Mouse (Mus musculus): ENCODE data around the gene Popdc2. TPM values are rescaled to one million over a fixed set of nuclear protein-coding genes. Genes with fewer than 3 reads are reported as not detected.

The Popdc2 gene
- polyA plus RNA-seq, 1 experiment from 2014 or later, result 0.71 TPM

DNA sequence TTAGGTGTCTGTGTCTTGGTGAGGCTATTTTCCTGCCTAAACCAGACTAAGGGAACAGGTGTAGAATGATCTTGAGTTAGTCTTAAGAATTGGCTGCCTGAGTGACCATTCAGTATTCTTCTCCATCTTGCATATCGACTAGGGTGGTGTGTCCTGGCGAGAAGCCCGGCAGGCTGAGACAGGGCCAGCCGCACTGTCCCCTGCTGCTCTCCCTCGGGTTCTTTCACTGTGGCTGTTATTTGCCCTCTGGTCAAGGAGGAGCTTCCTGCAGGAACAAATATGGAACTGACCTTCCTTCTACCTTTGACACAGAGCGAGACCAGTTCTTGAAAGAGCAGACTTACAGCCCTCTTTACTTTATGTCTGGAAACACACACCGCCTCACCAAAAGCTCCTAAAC lies 10.0 kb upstream of the Popdc2 start:
- Histone ChIP-seq H3K4me3 (ENCODE audit: low read depth, low read length) (no peak overlapping the region), H3K9ac (replicated peaks; ENCODE audit: low read depth, low read length) (no peak overlapping the region), H3K27ac (ENCODE audit: low read depth, low read length) (no peak overlapping the region), H3K27me3 (ENCODE audit: control insufficient read depth, insufficient read depth, low read length) (no peaks in the 10 kb centered on the region), H3K36me3 (ENCODE audit: control insufficient read depth, insufficient read depth, low read length) (peaks cover 20% of the 10 kb centered on the region), H3K9me3 (ENCODE audit: control insufficient read depth, low read length) (no peaks in the 10 kb centered on the region), H3K4me1 (ENCODE audit: control insufficient read depth, insufficient read depth, low read length) (peaks cover 6% of the 10 kb centered on the region; the same call in 1 of the 2 replicates), H3K4me2 (ENCODE audit: low read depth, low read length) (no peak overlapping the region)
- ATAC-seq (ENCODE audit: low read depth), result no peak
- WGBS, result 85% methylated on average over 7 of the region's 7 CpGs

DNA sequence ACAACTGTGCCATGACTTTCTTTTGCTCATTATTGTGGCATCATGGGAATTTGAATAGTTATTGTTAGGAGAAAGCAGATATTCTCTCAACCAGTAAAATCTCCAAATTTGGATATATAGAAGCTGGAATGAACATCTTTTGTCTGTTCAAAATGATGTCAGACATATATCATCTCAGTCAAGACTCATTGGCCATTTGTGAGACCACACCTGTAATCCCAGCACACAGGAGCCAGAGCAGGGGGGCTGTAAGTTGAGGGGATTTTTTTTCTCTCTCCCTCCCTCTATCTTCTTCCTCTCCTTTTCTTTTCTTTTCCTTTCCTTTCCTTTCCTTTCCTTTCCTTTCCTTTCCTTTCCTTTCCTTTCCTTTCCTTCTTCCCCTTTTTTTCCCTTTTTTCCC lies 9.2 kb upstream of the Popdc2 start:
- H3K27me3 ChIP-seq (ENCODE audit: control insufficient read depth, insufficient read depth, low read length), result no peaks in the 10 kb centered on the region
- H3K4me2 ChIP-seq (ENCODE audit: low read depth, low read length), result no peak overlapping the region
- no peak overlapping the region for H3K9ac ChIP-seq (replicated peaks; ENCODE audit: low read depth, low read length)
- no peaks in the 10 kb centered on the region for H3K9me3 ChIP-seq (ENCODE audit: control insufficient read depth, low read length)
- H3K27ac ChIP-seq (ENCODE audit: low read depth, low read length), result no peak overlapping the region
- no peak for ATAC-seq (ENCODE audit: low read depth)
- no peak overlapping the region for H3K4me3 ChIP-seq (ENCODE audit: low read depth, low read length)
- peaks cover 1% of the 10 kb centered on the region; the same call in 1 of the 2 replicates for H3K4me1 ChIP-seq (ENCODE audit: control insufficient read depth, insufficient read depth, low read length)
- peaks cover 20% of the 10 kb centered on the region for H3K36me3 ChIP-seq (ENCODE audit: control insufficient read depth, insufficient read depth, low read length)

DNA sequence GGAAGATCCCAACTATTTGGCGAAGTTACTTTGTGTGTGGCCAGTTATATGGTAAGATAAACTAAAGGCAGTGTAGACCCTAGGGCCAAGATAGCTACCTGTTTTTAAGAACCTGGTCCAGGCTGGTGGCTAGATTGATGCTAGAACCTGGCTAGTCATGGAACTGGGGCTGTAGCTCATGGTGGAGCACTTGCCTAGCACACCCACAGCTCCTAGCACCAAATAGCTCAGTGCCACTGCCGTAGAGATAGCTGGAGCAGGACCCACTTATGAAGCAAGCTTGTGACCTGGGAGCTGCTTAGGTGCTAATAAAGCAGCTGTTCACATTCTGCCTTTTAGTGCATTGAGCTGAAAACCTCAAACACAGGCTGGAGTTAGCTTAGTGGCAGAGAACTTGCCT lies 8.4 kb upstream of the Popdc2 start:
- WGBS, result 100% methylated on average over 2 of the region's 2 CpGs
- Histone ChIP-seq H3K9ac (replicated peaks; ENCODE audit: low read depth, low read length) (no peak overlapping the region), H3K27me3 (ENCODE audit: control insufficient read depth, insufficient read depth, low read length) (no peaks in the 10 kb centered on the region), H3K36me3 (ENCODE audit: control insufficient read depth, insufficient read depth, low read length) (peaks cover 20% of the 10 kb centered on the region), H3K27ac (ENCODE audit: low read depth, low read length) (no peak overlapping the region), H3K9me3 (ENCODE audit: control insufficient read depth, low read length) (no peaks in the 10 kb centered on the region), H3K4me3 (ENCODE audit: low read depth, low read length) (no peak overlapping the region), H3K4me1 (ENCODE audit: control insufficient read depth, insufficient read depth, low read length) (no peaks in the 10 kb centered on the region), H3K4me2 (ENCODE audit: low read depth, low read length) (no peak overlapping the region)
- ATAC-seq (ENCODE audit: low read depth), result no peak

DNA sequence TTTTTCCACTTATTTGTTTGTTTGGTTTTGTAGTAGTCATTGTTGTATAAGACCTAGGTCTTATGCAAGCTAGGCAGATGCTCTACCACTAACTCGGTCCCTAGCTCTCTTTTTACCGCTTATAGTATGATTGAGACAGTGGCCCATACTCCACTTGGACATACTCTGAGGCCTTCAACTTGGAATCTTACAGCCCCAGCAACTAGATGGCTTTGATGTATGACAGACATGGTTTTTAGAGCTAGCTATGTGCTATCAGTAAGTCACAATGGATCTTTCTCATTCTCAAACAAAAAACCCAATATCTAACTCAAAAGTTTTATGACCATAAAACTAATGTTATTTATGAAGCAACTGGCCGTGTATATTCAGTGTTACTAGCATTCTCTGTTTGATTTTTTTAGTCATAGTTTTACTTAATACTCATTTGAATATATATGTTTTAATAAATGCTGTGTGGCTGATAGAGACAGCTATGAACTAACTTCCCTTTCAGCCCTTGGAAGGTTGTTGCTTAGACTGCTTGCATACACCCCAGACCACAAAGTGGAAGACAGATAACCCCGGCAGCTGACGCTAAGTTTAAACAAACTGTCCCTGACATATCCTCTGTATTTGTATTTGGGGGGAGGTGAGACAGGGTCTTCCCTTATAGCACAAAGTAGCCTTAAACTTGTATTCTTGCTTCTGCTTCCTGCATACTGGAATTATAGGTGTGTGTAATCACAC lies 7.7 kb upstream of the Popdc2 start:
- peaks cover 16% of the 10 kb centered on the region for H3K36me3 ChIP-seq (ENCODE audit: control insufficient read depth, insufficient read depth, low read length)

DNA sequence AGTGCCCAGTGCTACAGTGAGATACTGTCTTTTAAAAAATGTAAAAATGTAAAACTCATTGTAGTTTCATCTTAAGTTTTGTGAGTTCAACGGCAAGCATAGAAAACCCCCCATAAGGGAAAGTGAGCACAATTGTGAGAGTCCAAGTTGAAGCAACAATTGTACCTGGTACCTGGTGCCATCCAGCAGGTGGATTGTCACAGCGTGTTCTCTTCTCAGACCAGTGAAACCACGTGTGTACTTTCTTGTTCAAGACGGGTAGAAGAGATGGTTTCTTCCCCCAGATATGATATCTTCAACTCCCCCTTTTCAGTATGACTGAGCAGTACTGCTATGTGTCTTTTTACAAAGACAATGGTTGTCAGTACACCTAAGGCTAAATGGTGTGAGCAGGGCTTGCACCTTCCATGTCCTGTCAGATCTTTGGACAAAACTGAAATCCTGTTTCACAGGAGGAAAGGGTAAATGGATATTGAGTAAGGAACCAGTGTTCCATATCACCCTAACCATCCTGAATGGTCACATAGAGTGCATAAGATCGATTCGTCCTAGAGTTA lies 3.7 kb upstream of the Popdc2 start:
- Histone ChIP-seq H3K4me3 (ENCODE audit: low read depth, low read length) (no peak overlapping the region), H3K27ac (ENCODE audit: low read depth, low read length) (no peak overlapping the region), H3K27me3 (ENCODE audit: control insufficient read depth, insufficient read depth, low read length) (no peaks in the 10 kb centered on the region), H3K36me3 (ENCODE audit: control insufficient read depth, insufficient read depth, low read length) (no peaks in the 10 kb centered on the region), H3K4me2 (ENCODE audit: low read depth, low read length) (no peak overlapping the region), H3K9me3 (ENCODE audit: control insufficient read depth, low read length) (no peaks in the 10 kb centered on the region), H3K9ac (replicated peaks; ENCODE audit: low read depth, low read length) (no peak overlapping the region), H3K4me1 (ENCODE audit: control insufficient read depth, insufficient read depth, low read length) (no peaks in the 10 kb centered on the region)
- no peak for ATAC-seq (ENCODE audit: low read depth)
- WGBS, result 91% methylated on average over 6 of the region's 6 CpGs

More for the DNA sequence above, 7.7 kb upstream of the Popdc2 start:
- H3K4me1 ChIP-seq (ENCODE audit: control insufficient read depth, insufficient read depth, low read length), result no peaks in the 10 kb centered on the region
- no peak overlapping the region for H3K27ac ChIP-seq (ENCODE audit: low read depth, low read length)
- no peak overlapping the region for H3K4me2 ChIP-seq (ENCODE audit: low read depth, low read length)
- H3K4me3 ChIP-seq (ENCODE audit: low read depth, low read length), result no peak overlapping the region
- ATAC-seq (ENCODE audit: low read depth), result no peak
- H3K9me3 ChIP-seq (ENCODE audit: control insufficient read depth, low read length), result no peaks in the 10 kb centered on the region
- 95% methylated on average over 5 of the region's 5 CpGs for WGBS
- H3K9ac ChIP-seq (replicated peaks; ENCODE audit: low read depth, low read length), result no peak overlapping the region
- H3K27me3 ChIP-seq (ENCODE audit: control insufficient read depth, insufficient read depth, low read length), result no peaks in the 10 kb centered on the region

DNA sequence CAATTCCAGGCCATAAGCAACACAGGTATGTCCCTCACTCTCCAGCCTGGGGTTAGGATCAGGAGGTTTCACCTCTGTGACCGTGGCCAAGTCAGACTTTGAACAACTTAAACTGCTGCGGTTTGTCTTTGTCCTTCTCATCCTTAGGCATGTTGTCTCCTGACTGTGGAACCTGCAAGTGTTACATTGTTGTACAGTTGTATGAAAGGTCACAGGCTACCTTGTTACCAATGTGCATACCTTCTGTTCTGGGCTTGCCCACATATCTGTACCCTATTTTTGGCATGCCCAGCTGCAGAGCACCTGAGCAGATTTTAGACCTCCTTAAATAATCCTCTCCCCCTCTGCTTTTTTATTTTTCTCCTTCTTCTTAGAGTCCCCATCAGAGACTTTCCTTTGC lies 2.8 kb upstream of the Popdc2 start:
- Histone ChIP-seq H3K36me3 (ENCODE audit: control insufficient read depth, insufficient read depth, low read length) (no peaks in the 10 kb centered on the region), H3K9ac (replicated peaks; ENCODE audit: low read depth, low read length) (no peak overlapping the region), H3K27ac (ENCODE audit: low read depth, low read length) (no peak overlapping the region), H3K9me3 (ENCODE audit: control insufficient read depth, low read length) (no peaks in the 10 kb centered on the region), H3K4me2 (ENCODE audit: low read depth, low read length) (no peak overlapping the region), H3K4me3 (ENCODE audit: low read depth, low read length) (no peak overlapping the region), H3K4me1 (ENCODE audit: control insufficient read depth, insufficient read depth, low read length) (no peaks in the 10 kb centered on the region), H3K27me3 (ENCODE audit: control insufficient read depth, insufficient read depth, low read length) (no peaks in the 10 kb centered on the region)
- WGBS, result 96% methylated on average over 2 of the region's 2 CpGs
- no peak for ATAC-seq (ENCODE audit: low read depth)

DNA sequence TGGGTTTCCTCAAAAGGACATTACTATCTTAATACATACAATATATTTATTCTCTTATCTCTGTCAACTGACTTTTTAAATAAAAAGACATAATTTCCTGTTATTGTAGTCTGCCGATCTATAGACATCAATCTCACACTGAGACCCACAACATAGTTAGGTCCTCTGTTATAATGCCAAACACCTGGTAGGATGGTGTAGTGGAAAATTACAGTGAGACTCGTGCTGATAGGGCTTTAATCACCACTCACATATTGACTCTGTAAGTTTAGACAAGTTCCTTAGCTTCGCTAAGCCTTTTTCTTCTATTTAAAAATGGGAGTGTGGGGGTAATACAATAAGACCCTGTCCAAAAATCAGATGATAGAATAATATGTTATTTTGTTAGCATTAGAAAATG lies 2.2 kb upstream of the Popdc2 start:
- Histone ChIP-seq H3K9ac (replicated peaks; ENCODE audit: low read depth, low read length) (no peak overlapping the region), H3K36me3 (ENCODE audit: control insufficient read depth, insufficient read depth, low read length) (no peaks in the 10 kb centered on the region), H3K27ac (ENCODE audit: low read depth, low read length) (no peak overlapping the region), H3K9me3 (ENCODE audit: control insufficient read depth, low read length) (no peaks in the 10 kb centered on the region), H3K4me3 (ENCODE audit: low read depth, low read length) (no peak overlapping the region), H3K4me2 (ENCODE audit: low read depth, low read length) (no peak overlapping the region), H3K4me1 (ENCODE audit: control insufficient read depth, insufficient read depth, low read length) (no peaks in the 10 kb centered on the region), H3K27me3 (ENCODE audit: control insufficient read depth, insufficient read depth, low read length) (no peaks in the 10 kb centered on the region)
- 81% methylated on average over 3 of the region's 3 CpGs for WGBS
- ATAC-seq (ENCODE audit: low read depth), result no peak

DNA sequence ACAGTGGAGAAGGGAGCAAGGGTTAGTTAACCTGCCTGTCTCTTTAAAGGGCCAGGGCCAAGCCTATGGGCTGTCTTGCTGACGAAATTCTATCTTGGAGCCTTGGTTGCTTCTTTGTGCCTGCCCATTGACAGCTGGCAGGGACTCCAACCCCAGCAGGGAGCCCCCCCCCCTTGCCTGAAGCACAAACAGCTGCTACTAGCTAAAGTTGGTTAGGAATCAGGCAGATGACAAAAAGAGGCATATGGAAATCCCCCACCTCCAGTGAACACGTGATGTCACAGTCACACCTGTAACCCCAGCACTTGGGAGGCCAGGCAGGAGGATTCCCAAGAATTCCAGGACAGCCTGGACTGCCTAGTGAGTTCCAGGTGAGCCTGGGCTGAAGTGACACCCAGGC lies 1.7 kb upstream of the Popdc2 start:
- WGBS, result 26% methylated on average over 2 of the region's 2 CpGs
- H3K4me2 ChIP-seq (ENCODE audit: low read depth, low read length), result no peak overlapping the region
- no peak overlapping the region for H3K4me3 ChIP-seq (ENCODE audit: low read depth, low read length)
- no peaks in the 10 kb centered on the region for H3K27me3 ChIP-seq (ENCODE audit: control insufficient read depth, insufficient read depth, low read length)
- H3K36me3 ChIP-seq (ENCODE audit: control insufficient read depth, insufficient read depth, low read length), result no peaks in the 10 kb centered on the region
- H3K9ac ChIP-seq (replicated peaks; ENCODE audit: low read depth, low read length), result no peak overlapping the region
- H3K4me1 ChIP-seq (ENCODE audit: control insufficient read depth, insufficient read depth, low read length), result no peaks in the 10 kb centered on the region
- H3K27ac ChIP-seq (ENCODE audit: low read depth, low read length), result no peak overlapping the region
- no peak for ATAC-seq (ENCODE audit: low read depth)
- no peaks in the 10 kb centered on the region for H3K9me3 ChIP-seq (ENCODE audit: control insufficient read depth, low read length)

DNA sequence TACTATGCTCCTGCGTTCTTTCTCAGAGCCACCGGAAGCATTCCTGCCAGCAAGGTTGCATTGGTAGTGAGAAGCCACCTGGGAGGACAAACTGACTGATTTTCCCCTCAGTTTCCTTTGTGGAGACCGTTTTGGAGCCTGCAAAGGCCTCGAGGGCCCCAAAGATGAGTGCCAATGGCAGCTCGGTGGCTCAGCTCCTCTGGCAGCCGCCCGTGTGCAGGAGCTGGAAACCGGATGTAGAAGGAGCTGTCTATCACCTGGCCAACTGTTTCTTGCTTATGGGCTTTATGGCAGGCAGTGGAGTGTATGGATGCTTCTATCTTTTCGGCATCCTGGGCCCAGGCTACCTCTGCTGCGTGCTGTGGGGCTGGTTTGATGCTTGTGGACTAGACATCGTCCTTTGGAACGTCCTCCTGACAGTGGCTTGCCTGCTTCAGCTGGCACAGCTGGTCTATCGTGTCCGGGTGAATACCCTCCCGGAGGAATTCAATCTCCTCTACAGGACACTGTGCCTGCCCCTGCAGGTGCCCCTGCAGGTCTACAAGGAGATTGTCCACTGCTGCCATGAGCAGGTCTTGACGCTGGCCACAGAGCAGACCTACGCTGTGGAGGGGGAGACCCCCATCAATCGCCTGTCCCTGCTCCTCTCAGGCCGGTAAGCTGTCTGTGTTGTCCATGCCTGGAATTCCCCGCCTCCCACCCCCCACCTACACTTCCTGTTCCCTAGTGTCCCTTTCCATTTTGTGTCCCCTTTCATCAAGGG lies 665 bp downstream of the Popdc2 start:
- H3K27ac ChIP-seq (ENCODE audit: low read depth, low read length), result no peak overlapping the region
- no peak overlapping the region for H3K4me2 ChIP-seq (ENCODE audit: low read depth, low read length)
- H3K9ac ChIP-seq (replicated peaks; ENCODE audit: low read depth, low read length), result no peak overlapping the region
- no peaks in the 10 kb centered on the region for H3K4me1 ChIP-seq (ENCODE audit: control insufficient read depth, insufficient read depth, low read length)
- no peaks in the 10 kb centered on the region for H3K9me3 ChIP-seq (ENCODE audit: control insufficient read depth, low read length)
- WGBS, result 84% methylated on average over 20 of the region's 20 CpGs
- no peaks in the 10 kb centered on the region for H3K36me3 ChIP-seq (ENCODE audit: control insufficient read depth, insufficient read depth, low read length)
- H3K4me3 ChIP-seq (ENCODE audit: low read depth, low read length), result no peak overlapping the region
- no peak for ATAC-seq (ENCODE audit: low read depth)
- no peaks in the 10 kb centered on the region for H3K27me3 ChIP-seq (ENCODE audit: control insufficient read depth, insufficient read depth, low read length)
